Mouse (Mus musculus) neural tube, embryonic 15.5 days (tissue): ENCODE results near the gene Trpm8. TPM values are rescaled to one million over a fixed set of nuclear protein-coding genes. Genes with fewer than 3 reads are reported as not detected.

Source experiments
- ATAC-seq: fragments of 200-750 bp; cut with Nextera tagmentation; 2 replicates; pipeline ENCODE4 v1.8.0; 2017; ENCODE audit warnings: mild to moderate bottlenecking, moderate TSS enrichment, moderate library complexity; ENCODE audit not compliant: low FRiP score
- H3K27ac ChIP-seq: fragments of 300-500 bp; sonication (generic); replicated peaks from 2 replicates; pipeline ENCODE4 v1.5.1; 2015; ENCODE audit warnings: mild to moderate bottlenecking, inconsistent platforms
- H3K27me3 ChIP-seq: fragments of 300-500 bp; sonication (generic); replicated peaks from 2 replicates; pipeline ENCODE4 v1.6.1; 2015; ENCODE audit warnings: inconsistent platforms
- H3K36me3 ChIP-seq: fragments of 300-500 bp; sonication (generic); 2 replicates; pipeline ENCODE4 v1.6.1; 2015; ENCODE audit warnings: inconsistent platforms
- H3K4me1 ChIP-seq: fragments of 300-500 bp; sonication (generic); 2 replicates; pipeline ENCODE4 v1.6.1; 2015; ENCODE audit warnings: inconsistent platforms
- H3K4me2 ChIP-seq: fragments of 300-500 bp; sonication (generic); 2 replicates; pipeline ENCODE4 v1.6.1; 2015; ENCODE audit warnings: inconsistent platforms, mild to moderate bottlenecking, moderate library complexity
- H3K4me3 ChIP-seq: fragments of 300-500 bp; sonication (generic); replicated peaks from 2 replicates; pipeline ENCODE4 v1.5.1; 2015; ENCODE audit warnings: mild to moderate bottlenecking, inconsistent platforms
- H3K9ac ChIP-seq: fragments of 300-500 bp; sonication (generic); replicated peaks from 2 replicates; pipeline ENCODE4 v1.6.1; 2015; ENCODE audit warnings: mild to moderate bottlenecking, inconsistent platforms
- H3K9me3 ChIP-seq: fragments of 300-500 bp; sonication (generic); replicated peaks from 2 replicates; pipeline ENCODE4 v1.6.1; 2016; ENCODE audit warnings: inconsistent platforms
- WGBS: fragments of 180-500 bp; shearing (Covaris S2); methylation state at CpG from one replicate; pipeline ENCODE4 v1.1.7; 2015; ENCODE audit warnings: mixed read lengths; 5-methylcytosine and 5-hydroxymethylcytosine counted together
- polyA plus RNA-seq: library from polyadenylated mRNA; unstranded; fragments of >200 nt; fragmentation: Nextera tagmentation; extraction: Ambion mirVana; gene quantifications from 2 replicates; pipeline ENCODE4 v1.2.1, GENCODE M21; 2015

The Trpm8 gene
- polyA plus RNA-seq, 1 experiment from 2014 or later, result 0.14 TPM

DNA sequence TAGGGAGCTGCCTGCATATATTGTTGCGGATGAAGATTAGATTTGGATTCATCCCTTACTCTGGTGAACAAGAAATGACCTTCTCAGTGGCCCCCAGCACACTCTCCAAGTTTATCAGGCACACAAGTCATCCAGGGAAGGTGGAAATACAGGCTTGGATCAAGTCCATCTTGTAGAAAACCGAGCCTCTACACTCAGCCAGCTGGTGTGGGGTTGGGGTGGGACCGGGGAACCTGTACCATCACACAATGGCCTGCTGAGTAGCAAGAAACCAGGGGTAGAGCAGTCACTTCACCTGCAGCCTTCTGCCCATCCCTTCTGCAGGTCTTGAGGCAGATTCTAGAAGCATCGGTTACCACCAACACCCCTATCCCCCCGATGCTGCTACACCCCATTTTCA is 42.8 kb upstream of the Trpm8 start:
- no peak for ATAC-seq

DNA sequence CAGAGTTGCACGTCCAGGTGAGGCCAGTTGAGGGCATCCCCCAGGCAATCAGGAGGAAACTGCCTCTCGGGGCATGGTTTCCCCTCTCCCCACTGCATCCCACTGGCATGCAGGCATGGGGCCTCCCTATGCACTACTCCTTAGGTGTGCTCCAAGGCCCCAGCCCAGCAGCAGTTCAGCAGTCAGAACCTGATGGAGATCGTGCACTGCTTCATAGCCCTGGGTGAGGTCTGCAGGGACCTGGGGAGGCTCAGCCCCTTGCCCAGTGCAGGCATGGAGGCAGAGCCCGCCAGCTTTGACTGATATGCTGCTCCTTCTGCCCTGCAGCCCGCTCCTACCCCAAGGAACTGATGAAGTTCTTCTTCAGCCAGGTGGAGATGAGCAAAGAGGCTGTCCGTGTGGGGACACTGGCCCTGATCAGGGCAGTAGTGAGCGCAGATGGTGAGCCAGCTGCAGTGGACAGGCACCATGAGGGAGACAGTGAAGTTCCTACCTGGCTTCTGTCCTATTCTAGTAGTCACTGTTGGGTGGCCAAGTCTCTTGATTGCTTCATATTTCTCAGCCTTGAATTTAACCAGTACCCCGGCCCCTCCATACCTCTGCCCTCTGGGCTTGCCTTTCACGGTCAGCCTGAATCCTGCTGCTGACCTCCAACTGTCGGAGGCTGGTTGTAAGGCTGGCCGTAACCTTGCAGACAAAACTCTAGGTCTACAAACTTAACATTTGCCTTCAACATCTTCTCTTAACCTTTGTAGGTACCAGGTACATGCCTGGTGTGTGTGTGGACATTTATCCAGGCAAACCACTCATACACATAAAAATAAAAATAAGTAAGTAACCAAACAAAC is 42.2 kb upstream of the Trpm8 start:
- Histone ChIP-seq H3K4me2 (no peak overlapping the region), H3K36me3 (no peaks in the 10 kb centered on the region), H3K4me3 (no peak overlapping the region), H3K9me3 (peaks cover 94% of the 10 kb centered on the region), H3K27ac (no peak overlapping the region), H3K9ac (no peak overlapping the region), H3K4me1 (no peaks in the 10 kb centered on the region), H3K27me3 (no peaks in the 10 kb centered on the region)
- 68% methylated on average over 11 of the region's 11 CpGs for WGBS
- no peak for ATAC-seq

More for the DNA sequence above, 42.8 kb upstream of the Trpm8 start:
- Histone ChIP-seq H3K4me2 (no peak overlapping the region), H3K27ac (no peak overlapping the region), H3K4me3 (no peak overlapping the region), H3K9ac (no peak overlapping the region), H3K4me1 (no peaks in the 10 kb centered on the region), H3K9me3 (peaks cover 94% of the 10 kb centered on the region), H3K36me3 (no peaks in the 10 kb centered on the region), H3K27me3 (no peaks in the 10 kb centered on the region)
- WGBS, result 44% methylated on average over 5 of the region's 5 CpGs

DNA sequence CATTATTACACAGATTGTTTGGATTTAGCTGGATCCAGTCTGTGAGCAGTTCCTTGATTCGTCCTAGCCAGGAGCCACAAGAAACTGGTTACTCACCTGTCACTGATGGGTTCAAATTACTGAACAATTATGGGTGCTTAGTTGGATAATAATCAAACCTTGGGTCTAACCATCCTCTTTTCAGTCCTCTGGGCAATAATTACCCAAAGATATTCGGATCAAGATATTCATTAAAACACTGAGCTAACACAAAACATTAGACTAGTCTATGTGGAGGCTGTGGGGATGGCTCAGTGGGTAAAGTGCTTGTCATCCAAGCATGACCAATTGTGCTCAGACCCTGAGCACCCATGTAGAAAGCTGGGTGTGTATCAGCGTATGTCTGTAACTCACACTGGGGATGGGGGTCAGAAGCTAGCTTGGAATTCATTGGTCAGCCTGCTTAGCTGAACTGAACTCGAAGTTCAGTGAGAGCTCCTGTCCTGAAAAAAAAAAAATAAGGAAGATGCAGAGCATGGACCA is 41.5 kb upstream of the Trpm8 start:
- Histone ChIP-seq H3K27me3 (no peaks in the 10 kb centered on the region), H3K4me1 (no peaks in the 10 kb centered on the region), H3K9me3 (peaks cover 95% of the 10 kb centered on the region), H3K36me3 (no peaks in the 10 kb centered on the region), H3K4me2 (no peak overlapping the region), H3K4me3 (no peak overlapping the region), H3K27ac (no peak overlapping the region), H3K9ac (no peak overlapping the region)
- 68% methylated on average over 4 of the region's 4 CpGs for WGBS
- ATAC-seq, result no peak

DNA sequence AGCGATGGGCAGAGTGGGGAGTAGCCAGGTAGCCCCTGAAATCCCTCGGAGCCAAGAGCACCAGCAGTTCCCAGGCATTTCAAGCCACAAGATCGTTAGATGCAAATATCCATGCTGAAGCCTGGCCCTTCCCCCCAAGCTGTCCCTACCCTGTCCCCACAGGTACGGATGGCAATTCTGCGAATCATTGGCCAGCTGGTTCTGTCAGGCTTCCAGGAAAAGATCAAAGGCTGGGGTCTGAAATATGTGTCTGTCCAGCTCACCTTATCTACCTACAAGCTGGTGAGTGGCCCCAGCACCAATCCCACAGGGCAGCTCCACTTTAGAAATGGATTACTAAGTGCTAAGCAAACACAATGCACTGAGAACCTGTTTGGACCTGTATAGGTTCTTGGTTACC is 40.1 kb upstream of the Trpm8 start:
- H3K9ac ChIP-seq, result no peak overlapping the region
- 82% methylated on average over 5 of the region's 5 CpGs for WGBS
- H3K9me3 ChIP-seq, result peaks cover 91% of the 10 kb centered on the region
- no peaks in the 10 kb centered on the region for H3K27me3 ChIP-seq
- H3K4me3 ChIP-seq, result no peak overlapping the region
- no peak overlapping the region for H3K4me2 ChIP-seq
- no peaks in the 10 kb centered on the region for H3K36me3 ChIP-seq
- H3K27ac ChIP-seq, result no peak overlapping the region
- no peaks in the 10 kb centered on the region for H3K4me1 ChIP-seq
- no peak for ATAC-seq

DNA sequence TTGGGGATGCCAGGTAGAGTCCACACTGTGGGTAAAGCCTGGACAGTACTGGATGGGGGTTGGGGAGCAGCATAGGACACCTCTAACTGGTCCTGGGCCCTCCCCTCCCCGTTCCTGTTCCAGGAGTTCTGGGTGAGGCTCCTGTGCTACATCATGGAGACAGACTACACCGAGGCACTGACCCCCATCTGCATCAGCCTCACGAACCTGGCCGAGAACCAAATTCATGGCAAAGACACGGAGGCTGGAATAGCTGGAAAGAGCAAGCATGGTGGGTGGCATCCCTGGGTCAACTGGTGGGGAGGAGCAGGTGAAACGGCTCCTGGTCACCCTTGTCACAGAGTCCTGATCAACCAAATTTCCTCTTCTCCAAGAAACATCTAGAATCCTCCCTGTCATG is 38.7 kb upstream of the Trpm8 start:
- ATAC-seq, result 0 out of 2 replicates have a peak, but pooled peaks have one; percentile 9
- H3K9me3 ChIP-seq, result peaks cover 91% of the 10 kb centered on the region
- no peak overlapping the region for H3K9ac ChIP-seq

DNA sequence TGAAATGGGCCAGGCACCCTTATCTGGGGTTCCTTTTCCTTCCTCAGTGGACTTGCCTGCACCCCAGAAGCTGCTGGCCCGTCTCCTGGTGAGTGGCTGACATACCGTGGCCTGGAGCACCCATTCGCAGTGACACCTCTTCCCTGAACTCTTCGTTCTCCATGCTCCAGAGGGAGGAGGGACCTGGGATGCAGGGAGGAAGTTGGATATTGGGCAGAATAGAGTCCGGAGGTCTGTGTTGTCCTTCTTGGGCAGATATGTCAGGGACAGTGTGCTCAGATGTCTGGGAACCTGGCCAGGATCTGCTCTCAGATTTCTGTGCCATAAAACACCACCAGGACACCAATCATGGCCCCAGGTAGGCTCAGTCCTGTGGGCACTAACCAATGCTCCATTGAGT is 37.4 kb upstream of the Trpm8 start:
- no peak overlapping the region for H3K4me2 ChIP-seq
- no peaks in the 10 kb centered on the region for H3K27me3 ChIP-seq
- H3K9ac ChIP-seq, result no peak overlapping the region
- H3K4me3 ChIP-seq, result no peak overlapping the region
- 78% methylated on average over 5 of the region's 5 CpGs for WGBS
- no peaks in the 10 kb centered on the region for H3K4me1 ChIP-seq
- peaks cover 90% of the 10 kb centered on the region for H3K9me3 ChIP-seq
- H3K27ac ChIP-seq, result no peak overlapping the region
- H3K36me3 ChIP-seq, result no peaks in the 10 kb centered on the region
- ATAC-seq, result no peak

More for the DNA sequence above, 38.7 kb upstream of the Trpm8 start:
- Histone ChIP-seq H3K4me3 (no peak overlapping the region), H3K36me3 (no peaks in the 10 kb centered on the region), H3K4me2 (no peak overlapping the region), H3K27ac (no peak overlapping the region), H3K27me3 (no peaks in the 10 kb centered on the region), H3K4me1 (no peaks in the 10 kb centered on the region)
- 81% methylated on average over 6 of the region's 6 CpGs for WGBS

DNA sequence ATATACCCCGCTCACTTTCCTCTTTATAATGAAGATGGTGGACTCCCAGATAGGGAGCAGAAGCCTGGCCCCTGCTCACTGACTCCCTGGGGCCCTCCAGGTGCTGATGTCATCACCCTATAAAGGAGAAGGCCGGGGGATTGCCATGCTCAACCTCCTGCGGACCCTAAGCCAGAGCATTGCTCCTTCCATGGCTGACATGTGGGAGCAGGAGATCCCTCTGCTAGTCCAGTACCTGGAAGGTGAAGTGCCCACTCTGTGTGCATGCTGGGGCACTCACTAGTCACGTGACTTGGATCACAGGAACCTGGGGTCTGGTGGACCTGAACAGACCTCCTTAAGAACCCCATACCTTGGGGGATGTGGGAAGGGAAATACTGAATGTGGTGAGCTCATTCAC is 36.9 kb upstream of the Trpm8 start:
- no peak overlapping the region for H3K9ac ChIP-seq
- H3K4me3 ChIP-seq, result no peak overlapping the region
- 73% methylated on average over 4 of the region's 4 CpGs for WGBS
- ATAC-seq, result peak; percentile 1; the same call in 1 of the 2 replicates
- H3K4me1 ChIP-seq, result no peaks in the 10 kb centered on the region
- H3K27ac ChIP-seq, result no peak overlapping the region
- no peaks in the 10 kb centered on the region for H3K36me3 ChIP-seq
- H3K27me3 ChIP-seq, result no peaks in the 10 kb centered on the region
- H3K9me3 ChIP-seq, result peaks cover 90% of the 10 kb centered on the region
- no peak overlapping the region for H3K4me2 ChIP-seq

DNA sequence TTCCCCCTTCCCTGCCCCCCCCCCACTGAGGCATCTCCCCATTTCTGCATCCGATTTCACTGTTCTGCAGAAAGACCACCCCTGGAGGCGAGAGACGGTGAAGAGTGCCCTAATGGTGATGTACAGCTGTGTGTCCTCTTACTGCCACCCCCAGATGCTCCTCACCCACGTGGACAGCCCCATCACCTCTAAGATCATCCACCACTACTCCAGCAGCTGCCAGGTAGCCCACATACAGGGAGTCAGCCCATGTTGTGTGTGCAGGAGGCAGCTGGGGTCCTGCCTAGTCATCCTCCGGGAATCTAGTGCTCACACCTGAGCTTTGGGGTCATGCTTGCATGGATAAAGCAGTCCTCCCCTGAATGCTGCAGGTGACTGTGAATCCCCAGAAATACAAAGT is 33.6 kb upstream of the Trpm8 start:
- Histone ChIP-seq H3K9ac (no peak overlapping the region), H3K27me3 (no peaks in the 10 kb centered on the region), H3K36me3 (no peaks in the 10 kb centered on the region), H3K4me3 (no peak overlapping the region), H3K9me3 (peaks cover 92% of the 10 kb centered on the region), H3K4me1 (no peaks in the 10 kb centered on the region), H3K4me2 (no peak overlapping the region), H3K27ac (no peak overlapping the region)
- ATAC-seq, result no peak
- 72% methylated on average over 5 of the region's 5 CpGs for WGBS

DNA sequence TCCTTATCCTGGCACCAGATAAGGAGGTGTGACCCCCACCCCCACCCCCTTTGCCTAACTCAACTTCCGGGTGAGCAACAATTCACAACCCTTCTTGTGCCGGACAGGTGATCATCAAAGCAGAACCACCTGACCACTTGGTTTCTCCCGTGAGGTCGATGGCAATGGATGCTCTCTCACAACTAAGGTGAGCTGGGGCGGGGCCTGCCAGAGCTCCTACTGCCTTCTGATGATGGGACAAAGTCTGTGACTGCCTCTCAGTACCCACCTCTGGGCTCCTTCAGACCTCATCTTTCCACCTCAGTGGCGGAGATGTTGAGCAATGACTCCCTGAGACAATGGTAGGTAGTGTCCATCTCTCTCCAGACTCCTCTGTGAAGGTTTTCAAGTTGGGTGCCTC is 31.6 kb upstream of the Trpm8 start:
- peaks cover 92% of the 10 kb centered on the region for H3K9me3 ChIP-seq
- H3K9ac ChIP-seq, result no peak overlapping the region
- H3K27ac ChIP-seq, result no peak overlapping the region
- ATAC-seq, result no peak
- no peaks in the 10 kb centered on the region for H3K36me3 ChIP-seq
- H3K4me3 ChIP-seq, result no peak overlapping the region
- 77% methylated on average over 6 of the region's 6 CpGs for WGBS
- no peak overlapping the region for H3K4me2 ChIP-seq
- H3K4me1 ChIP-seq, result no peaks in the 10 kb centered on the region
- no peaks in the 10 kb centered on the region for H3K27me3 ChIP-seq

DNA sequence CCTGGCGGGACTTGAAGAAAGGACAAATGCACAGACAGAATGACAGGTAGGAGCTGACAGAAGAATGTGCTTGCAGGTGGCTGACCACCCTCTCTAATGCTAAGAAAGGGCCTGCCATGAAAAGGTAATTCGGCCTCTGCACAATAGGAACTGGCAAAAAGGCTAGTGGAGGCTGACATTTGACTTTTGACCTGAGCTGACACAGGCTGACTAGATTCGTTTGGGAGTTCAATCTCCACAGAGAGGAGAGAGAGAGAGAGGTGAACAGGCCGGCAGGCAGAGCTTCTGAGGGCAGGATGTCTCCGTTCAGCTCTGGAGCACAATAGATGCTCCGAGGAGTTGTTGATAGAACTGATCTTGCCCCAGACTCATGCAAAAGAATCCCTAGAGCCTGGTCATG is 31.1 kb upstream of the Trpm8 start:
- H3K27me3 ChIP-seq, result no peaks in the 10 kb centered on the region
- WGBS, result 50% methylated on average over 6 of the region's 6 CpGs

DNA sequence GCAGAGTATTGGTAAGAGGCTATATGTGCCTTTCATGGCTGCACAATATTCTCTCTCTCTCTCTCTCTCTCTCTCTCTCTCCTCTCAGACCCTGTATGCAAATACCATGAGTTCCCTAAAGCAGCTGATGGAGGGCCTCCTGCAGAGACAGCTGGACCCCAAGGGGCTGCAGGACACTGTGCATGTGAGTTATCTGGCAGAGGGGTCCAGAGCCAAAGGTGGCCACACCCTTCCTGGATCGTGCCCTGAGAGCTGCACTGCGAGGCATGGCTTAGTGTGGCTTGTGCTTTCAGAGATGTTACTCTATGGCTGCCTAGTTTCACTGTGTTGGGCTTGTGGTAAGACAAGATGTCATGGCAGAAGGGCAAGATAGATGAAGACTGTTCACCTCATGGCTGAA is 29.8 kb upstream of the Trpm8 start:
- ATAC-seq, result no peak; the same call in 1 of the 2 replicates

More for the DNA sequence above, 31.1 kb upstream of the Trpm8 start:
- no peaks in the 10 kb centered on the region for H3K36me3 ChIP-seq
- no peak overlapping the region for H3K4me3 ChIP-seq
- H3K4me1 ChIP-seq, result no peaks in the 10 kb centered on the region
- no peak for ATAC-seq
- H3K9ac ChIP-seq, result no peak overlapping the region
- no peak overlapping the region for H3K27ac ChIP-seq
- no peak overlapping the region for H3K4me2 ChIP-seq
- peaks cover 93% of the 10 kb centered on the region for H3K9me3 ChIP-seq

DNA sequence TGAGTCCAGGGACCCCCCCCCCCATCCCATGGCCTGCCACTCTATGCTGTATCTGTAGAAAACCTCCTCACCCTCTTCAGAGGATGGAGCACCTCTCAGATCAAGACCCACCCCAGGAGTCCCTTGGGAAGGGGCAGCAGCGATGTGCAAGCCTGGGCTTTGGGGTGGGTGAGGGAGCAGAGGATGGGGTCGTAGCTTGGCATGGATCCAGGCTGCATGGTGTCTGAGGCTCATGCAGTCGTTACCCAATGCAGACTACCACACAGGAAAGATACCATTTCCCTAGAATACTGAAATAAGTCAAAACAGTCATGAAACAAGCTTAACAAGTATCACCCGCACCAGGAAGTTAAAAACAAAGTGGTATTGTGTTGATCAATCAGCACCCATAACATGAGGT is 28.8 kb upstream of the Trpm8 start:
- no peak for ATAC-seq
- no peaks in the 10 kb centered on the region for H3K36me3 ChIP-seq
- peaks cover 86% of the 10 kb centered on the region for H3K9me3 ChIP-seq
- no peak overlapping the region for H3K4me3 ChIP-seq
- no peak overlapping the region for H3K4me2 ChIP-seq
- whole genome bisulfite sequencing, result 72% methylated on average over 4 of the region's 4 CpGs
- H3K9ac ChIP-seq, result no peak overlapping the region
- H3K27me3 ChIP-seq, result no peaks in the 10 kb centered on the region
- no peaks in the 10 kb centered on the region for H3K4me1 ChIP-seq
- H3K27ac ChIP-seq, result no peak overlapping the region

More for the DNA sequence above, 29.8 kb upstream of the Trpm8 start:
- no peak overlapping the region for H3K4me2 ChIP-seq
- H3K9ac ChIP-seq, result no peak overlapping the region
- 59% methylated on average over 2 of the region's 2 CpGs for WGBS
- no peak overlapping the region for H3K4me3 ChIP-seq
- no peaks in the 10 kb centered on the region for H3K27me3 ChIP-seq
- H3K4me1 ChIP-seq, result no peaks in the 10 kb centered on the region
- H3K27ac ChIP-seq, result no peak overlapping the region
- H3K36me3 ChIP-seq, result no peaks in the 10 kb centered on the region
- H3K9me3 ChIP-seq, result peaks cover 90% of the 10 kb centered on the region
